Mouse (Mus musculus) liver, adult 2 months (tissue): ENCODE data around the gene Mpp1.

Experiments used
- CTCF ChIP-seq: fragments of 200-500 bp; IDR thresholded peaks from 2 replicates; pipeline ENCODE4 v1.5.1; 2011; ENCODE audit warnings: low read depth, low read length, control low read depth
- POLR2A ChIP-seq: fragments of 200-500 bp; IDR thresholded peaks from 2 replicates; pipeline ENCODE4 v1.6.1; 2011; ENCODE audit warnings: low read length, control low read depth; ENCODE audit not compliant: insufficient read depth; ENCODE audit errors: extremely low read depth

DNA sequence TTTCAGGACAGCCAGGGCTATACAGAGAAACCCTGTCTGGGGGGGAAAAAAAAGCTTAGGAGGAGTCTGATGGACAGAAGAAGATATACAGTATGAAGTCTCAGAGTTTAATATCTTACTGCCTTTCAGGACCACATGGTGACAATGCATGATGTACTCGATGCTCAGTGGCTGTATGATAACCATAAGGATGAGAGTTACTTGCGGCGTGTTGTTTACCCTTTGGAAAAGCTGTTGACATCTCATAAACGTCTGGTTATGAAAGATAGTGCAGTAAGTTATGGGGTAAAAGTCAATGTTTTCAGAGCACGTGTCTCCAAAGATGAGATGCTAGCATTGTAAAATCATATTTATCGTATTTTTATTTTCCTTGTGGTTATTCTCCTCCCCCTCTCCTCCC is 28.5 kb downstream of the Mpp1 start:
- TF ChIP-seq CTCF: no peak
- no peak for TF ChIP-seq POLR2A
